Mouse (Mus musculus): Measurements from ENCODE around the gene Setdb1. TPM values are rescaled to one million over a fixed set of nuclear protein-coding genes. Genes with fewer than 3 reads are reported as not detected.
"Not testable (repeated sequence)": the region's sequence is repeated elsewhere in the genome, so short reads cannot be mapped to it uniquely, and the experiment has no call there.

The Setdb1 gene
- polyA plus RNA-seq (2015; fragmentation: Nextera tagmentation; extraction: Ambion mirVana), result 47.2 and 53.0 TPM in 2 replicates

DNA sequence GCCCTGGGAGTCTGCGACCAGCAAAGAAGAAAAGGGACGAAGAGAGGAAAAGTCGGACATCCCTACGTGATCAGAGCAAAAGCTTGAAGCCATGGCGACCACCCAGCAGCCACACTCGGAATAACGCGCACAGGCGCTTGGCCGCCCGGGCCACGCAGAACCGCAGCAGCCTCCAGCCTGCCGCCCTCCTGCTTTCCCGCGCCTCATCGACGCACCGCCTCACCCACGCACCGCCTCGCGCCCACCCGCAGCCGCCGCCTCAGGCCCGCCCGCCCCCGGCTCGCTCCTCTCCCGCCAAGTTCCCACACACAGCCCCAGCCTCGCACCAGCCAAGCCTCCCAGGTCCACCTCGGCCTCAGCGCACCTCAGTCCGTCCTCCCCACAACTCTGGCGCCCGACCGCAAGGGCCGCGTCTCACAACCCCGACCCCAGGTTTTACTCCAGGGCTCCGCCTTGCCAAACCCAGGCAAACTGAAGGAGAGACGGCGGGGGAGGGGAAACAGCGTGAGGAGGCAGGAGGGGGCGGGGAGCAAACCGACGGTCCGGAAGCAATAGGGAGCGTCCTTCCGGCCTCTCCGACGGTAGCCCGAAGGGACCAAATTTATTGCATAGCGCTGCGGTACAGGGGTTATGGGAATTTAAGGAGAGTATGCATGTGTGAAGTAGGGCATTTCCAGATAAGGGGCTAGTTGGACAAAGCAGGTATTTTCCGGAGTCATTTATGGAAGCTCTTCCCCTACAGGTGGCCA is at the start of gene Setdb1:
Gene Setdb1, minus strand, starts transcription at position 502 of the 749 bp plus-strand sequence.
- WGBS, result under 1% methylated on average over 29 of the region's 57 CpGs
- peak; percentile 95 for ATAC-seq (ENCODE audit: low FRiP score, low read depth)
- H3K27ac ChIP-seq, H3K4me1 ChIP-seq, H3K27me3 ChIP-seq, H3K9me3 ChIP-seq: not testable (repeated sequence)
- Histone ChIP-seq H3K36me3 (peaks cover 19% of the 10 kb centered on the region), H3K4me3 (peak within 1 kb of the TSS; percentile 54), H3K4me2 (replicated peaks) (peak within 1 kb of the TSS; percentile 58), H3K9ac (peak within 1 kb of the TSS; percentile 66)

DNA sequence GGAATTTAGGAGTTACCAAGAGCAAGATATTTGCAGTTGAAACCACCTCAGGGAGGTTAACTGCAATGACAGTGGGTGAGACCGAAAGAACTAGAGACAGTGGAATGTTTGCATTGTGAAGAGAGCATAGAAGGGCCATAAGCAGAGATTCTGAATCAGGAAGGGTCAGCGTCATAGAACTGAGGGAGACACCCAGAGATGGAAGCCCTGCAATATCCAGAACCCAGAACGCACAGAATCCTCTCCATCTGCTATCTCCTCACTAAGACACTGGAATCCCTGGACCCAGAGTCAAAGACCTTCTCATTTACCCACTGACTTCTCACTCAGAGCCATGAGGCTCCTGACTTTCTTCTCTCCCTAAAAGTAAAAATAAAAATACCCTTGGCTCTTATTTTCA is 45.7 kb upstream of the Setdb1 start, which contains the start of gene 4930558C23Rik:
Gene 4930558C23Rik, minus strand, starts transcription at position 101 of the 400 bp plus-strand sequence.
- Histone ChIP-seq H3K36me3 (no peaks in the 10 kb centered on the region), H3K4me3 (no peak within 1 kb of the TSS), H3K4me1 (no peaks in the 10 kb centered on the region), H3K4me2 (replicated peaks) (no peak within 1 kb of the TSS), H3K27me3 (no peaks in the 10 kb centered on the region), H3K9me3 (no peaks in the 10 kb centered on the region), H3K9ac (no peak within 1 kb of the TSS), H3K27ac (no peak within 1 kb of the TSS)
- WGBS, result 95% methylated on average over 3 of the region's 3 CpGs
- no peak for ATAC-seq (ENCODE audit: low FRiP score, low read depth)

DNA sequence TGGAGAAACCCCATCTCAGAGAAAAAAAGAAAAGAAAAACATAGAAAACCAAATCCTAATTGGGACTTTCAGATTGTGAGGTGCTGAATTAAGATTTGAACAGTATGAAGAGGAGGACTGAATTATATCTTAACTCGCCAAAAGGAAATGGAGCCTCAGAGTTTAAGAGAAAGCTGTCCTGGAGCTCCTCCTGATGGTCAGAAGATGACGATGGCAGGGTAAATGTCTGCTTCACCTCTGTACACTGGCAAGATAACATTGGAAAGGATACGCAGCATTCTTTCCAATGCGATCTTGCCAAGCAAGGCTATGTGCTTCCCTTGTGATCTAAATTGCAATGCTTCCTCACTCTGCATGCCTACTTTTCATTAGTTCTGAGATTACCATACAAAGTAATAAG is 37.4 kb upstream of the Setdb1 start:
- 89% methylated on average over 4 of the region's 4 CpGs for WGBS
- H3K27ac ChIP-seq, result no peak overlapping the region
- ATAC-seq (ENCODE audit: low FRiP score, low read depth), result no peak

DNA sequence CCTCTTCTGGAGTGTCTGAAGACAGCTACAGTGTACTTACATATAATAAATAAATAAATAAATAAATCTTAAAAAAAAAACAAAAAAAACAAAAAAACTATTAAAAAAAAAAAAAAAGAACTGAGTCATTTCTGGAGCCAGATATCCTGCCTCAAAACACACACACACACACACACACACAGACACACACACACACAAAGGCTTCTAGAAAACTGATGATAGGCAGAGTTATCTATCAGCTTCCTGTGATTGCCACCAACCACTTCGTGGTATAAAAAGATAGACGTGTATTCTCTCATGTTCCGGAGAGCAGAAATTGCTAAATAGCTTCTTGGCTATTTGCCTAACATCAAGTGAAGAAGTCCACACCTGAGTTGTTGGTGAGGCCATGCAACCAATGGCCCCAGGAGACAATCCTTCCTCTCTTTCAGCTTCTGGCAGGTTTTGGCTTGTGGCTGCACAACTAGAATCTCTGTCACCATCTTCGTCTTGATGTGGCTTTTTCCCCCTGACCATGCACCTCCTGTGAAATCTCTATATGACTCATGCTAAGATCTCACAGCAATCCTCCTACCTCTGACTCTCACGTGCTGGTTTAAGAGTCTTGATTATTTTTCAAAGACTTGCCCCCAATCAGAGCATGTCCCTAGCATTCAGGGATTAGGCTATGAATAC is 28.5 kb upstream of the Setdb1 start:
- no peak for ATAC-seq (ENCODE audit: low FRiP score, low read depth)
- no peaks in the 10 kb centered on the region for H3K36me3 ChIP-seq
- no peaks in the 10 kb centered on the region for H3K9me3 ChIP-seq
- H3K27me3 ChIP-seq, result no peaks in the 10 kb centered on the region
- H3K4me3 ChIP-seq, result no peak overlapping the region
- H3K4me2 ChIP-seq (replicated peaks), result no peak overlapping the region
- H3K9ac ChIP-seq, result no peak overlapping the region
- no peaks in the 10 kb centered on the region for H3K4me1 ChIP-seq
- no peak overlapping the region for H3K27ac ChIP-seq
- 85% methylated on average over 5 of the region's 5 CpGs for WGBS

More for the DNA sequence above, 37.4 kb upstream of the Setdb1 start:
- Histone ChIP-seq H3K4me3 (no peak overlapping the region), H3K4me1 (no peaks in the 10 kb centered on the region), H3K27me3 (no peaks in the 10 kb centered on the region), H3K36me3 (no peaks in the 10 kb centered on the region), H3K9me3 (peaks cover 5% of the 10 kb centered on the region), H3K4me2 (replicated peaks) (no peak overlapping the region), H3K9ac (no peak overlapping the region)

DNA sequence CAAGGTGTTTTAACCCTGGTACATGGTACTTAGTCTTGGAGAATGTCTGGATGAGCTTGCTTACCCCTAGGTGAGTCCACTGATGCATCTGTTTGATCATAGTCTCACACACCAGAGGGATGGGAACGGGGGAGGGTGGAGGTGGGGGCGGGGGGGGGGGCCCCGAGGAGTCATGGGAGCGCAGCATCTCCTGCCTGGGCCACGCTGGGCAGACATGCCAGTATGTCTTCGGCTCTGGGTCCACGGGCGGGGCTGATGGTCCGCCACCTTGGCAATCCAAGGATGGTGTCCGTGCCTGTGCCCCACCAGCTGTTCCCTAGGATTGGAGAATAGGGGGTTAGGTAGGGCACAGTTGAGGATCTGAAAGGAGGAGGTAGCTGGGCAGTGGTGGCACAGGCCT is 16.2 kb upstream of the Setdb1 start:
- Histone ChIP-seq H3K9ac (no peak overlapping the region), H3K4me1 (no peaks in the 10 kb centered on the region), H3K27me3 (no peaks in the 10 kb centered on the region), H3K36me3 (no peaks in the 10 kb centered on the region), H3K27ac (no peak overlapping the region), H3K9me3 (peaks cover 21% of the 10 kb centered on the region), H3K4me2 (replicated peaks) (no peak overlapping the region), H3K4me3 (no peak overlapping the region)
- WGBS, result 86% methylated on average over 8 of the region's 10 CpGs
- ATAC-seq (ENCODE audit: low FRiP score, low read depth), result no peak

DNA sequence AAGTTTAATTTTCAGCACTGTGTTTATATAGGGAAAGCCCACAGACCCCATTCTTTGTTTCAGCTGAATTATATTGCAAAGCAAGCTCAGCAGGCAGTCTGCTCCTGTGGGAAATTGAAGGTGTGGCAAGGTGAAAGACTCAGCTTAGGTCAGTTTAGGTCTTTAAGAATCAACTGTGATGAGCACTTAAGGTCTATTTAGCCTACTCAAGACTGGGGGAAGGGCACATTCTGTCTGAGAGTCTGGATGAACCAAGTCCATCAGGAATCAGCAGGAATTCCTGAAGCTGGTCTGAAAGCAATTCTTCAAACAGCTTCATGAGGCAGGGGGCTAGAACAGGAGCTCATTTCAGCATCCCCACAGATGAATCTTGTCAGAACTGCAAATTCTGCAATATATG is 13.1 kb upstream of the Setdb1 start:
- H3K27me3 ChIP-seq, result no peaks in the 10 kb centered on the region
- no peaks in the 10 kb centered on the region for H3K9me3 ChIP-seq
- H3K4me3 ChIP-seq, result no peak overlapping the region
- no peaks in the 10 kb centered on the region for H3K36me3 ChIP-seq
- H3K27ac ChIP-seq, result no peak overlapping the region
- no peak for ATAC-seq (ENCODE audit: low FRiP score, low read depth)
- no peak overlapping the region for H3K4me2 ChIP-seq (replicated peaks)
- no peaks in the 10 kb centered on the region for H3K4me1 ChIP-seq
- H3K9ac ChIP-seq, result no peak overlapping the region

DNA sequence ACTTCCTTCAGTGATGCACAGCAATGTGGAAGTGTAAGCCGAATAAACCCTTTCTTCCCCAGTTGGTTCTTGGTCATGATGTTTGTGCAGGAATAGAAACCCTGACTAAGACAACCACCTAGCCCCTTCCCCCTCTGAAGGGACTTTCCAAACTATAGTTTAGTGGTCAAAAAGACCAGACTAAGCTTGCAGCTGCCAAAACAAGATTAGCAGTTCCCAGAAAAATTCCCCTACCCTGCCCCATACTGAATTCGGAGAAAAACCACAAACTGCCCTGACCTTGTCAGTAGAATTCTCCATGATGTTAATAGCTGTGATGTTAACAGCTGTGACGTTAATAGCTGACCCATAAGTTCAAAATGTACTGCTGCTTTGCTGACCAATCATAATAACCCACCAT is 3.3 kb upstream of the Setdb1 start:
- H3K36me3 ChIP-seq; H3K27me3 ChIP-seq; H3K27ac ChIP-seq; H3K4me3 ChIP-seq; H3K9me3 ChIP-seq; ATAC-seq (ENCODE audit: low FRiP score, low read depth); H3K4me2 ChIP-seq (replicated peaks); H3K9ac ChIP-seq; H3K4me1 ChIP-seq: not testable (repeated sequence)
- WGBS, result 71% methylated on average over 3 of the region's 3 CpGs

DNA sequence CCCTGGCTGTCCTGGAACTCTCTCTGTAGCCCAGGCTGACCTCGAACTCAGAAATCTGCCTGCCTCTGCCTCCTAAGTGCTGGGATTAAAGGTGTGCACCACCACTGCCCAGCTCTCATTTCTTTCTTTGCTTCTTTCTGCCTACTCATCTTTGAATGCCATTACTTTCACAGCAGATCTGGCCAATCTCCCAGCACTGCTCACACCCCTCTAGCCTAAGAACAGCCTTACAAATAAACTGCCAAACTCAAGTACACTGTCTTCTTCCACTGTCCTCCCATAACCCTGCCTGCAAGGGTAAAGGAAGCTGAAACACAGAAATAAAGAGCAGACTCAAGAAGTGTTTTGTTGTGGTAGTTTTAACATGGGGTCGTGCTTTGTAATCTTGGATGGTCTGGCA is 744 bp upstream of the Setdb1 start:
- H3K36me3 ChIP-seq, result peaks cover 12% of the 10 kb centered on the region
- no peak overlapping the region for H3K4me3 ChIP-seq
- peaks cover 6% of the 10 kb centered on the region for H3K4me1 ChIP-seq
- no peaks in the 10 kb centered on the region for H3K9me3 ChIP-seq
- no peak overlapping the region for H3K27ac ChIP-seq
- H3K4me2 ChIP-seq (replicated peaks), result no peak overlapping the region
- no peak overlapping the region for H3K9ac ChIP-seq
- no peaks in the 10 kb centered on the region for H3K27me3 ChIP-seq
- 91% methylated on average over 2 of the region's 2 CpGs for WGBS
- ATAC-seq (ENCODE audit: low FRiP score, low read depth), result no peak

DNA sequence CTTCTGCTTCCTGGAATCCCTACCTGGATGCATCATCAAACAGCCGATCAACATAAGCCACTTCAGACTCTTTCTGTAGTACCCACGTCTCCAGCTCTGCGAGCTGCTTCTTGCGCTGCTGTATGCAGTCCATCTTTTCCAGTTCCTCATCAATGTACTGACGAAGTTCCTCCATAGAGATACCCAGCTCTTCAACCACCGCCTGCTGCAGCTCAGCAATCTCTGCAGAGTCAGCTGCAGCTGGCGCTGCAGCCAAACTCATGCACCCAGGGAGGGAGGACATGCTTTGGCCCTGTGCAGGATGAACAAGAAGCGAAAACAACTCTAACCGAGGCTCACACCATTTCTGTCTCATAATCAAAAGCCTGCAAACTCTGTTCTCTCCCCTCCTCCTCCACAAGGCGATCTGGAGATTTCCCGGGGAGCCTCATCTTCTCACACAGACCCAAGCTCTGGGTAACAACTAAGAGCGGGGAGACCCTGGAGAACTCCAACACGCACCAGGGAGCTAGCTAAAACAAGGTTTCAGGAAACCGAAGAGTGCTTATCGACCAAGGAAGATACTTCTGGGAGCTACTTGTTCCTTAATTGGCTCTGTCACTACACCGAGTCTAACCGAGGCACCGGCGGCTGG is 974 bp downstream of the Setdb1 start:
- Histone ChIP-seq H3K36me3 (peaks cover 26% of the 10 kb centered on the region), H3K4me3 (peak overlapping the region; percentile 54), H3K9ac (peak overlapping the region; percentile 58; the same call in 1 of the 2 replicates), H3K4me2 (replicated peaks) (peak overlapping the region; percentile 58)
- H3K27me3 ChIP-seq; H3K4me1 ChIP-seq; H3K27ac ChIP-seq; H3K9me3 ChIP-seq; ATAC-seq (ENCODE audit: low FRiP score, low read depth): not testable (repeated sequence)
- 28% methylated on average over 10 of the region's 19 CpGs for WGBS

DNA sequence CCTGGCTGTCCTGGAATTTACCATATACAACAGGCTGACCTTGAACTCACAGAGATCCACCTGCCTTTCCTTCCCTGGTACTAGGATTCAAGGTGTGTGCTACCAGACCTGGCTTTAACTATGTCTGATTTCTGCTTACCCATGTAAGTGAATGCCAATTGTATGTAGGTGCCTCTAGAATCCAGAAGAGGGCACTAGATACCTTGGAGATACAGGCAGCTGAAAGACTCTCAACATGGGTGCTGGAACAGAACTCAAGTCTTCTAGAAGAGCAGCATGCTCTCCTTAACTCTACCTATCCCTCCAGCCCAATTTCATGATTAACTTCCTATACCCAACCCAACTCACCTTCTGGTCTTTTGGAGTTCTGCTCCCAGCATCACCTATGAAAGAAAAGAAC is 7.5 kb downstream of the Setdb1 start:
- Histone ChIP-seq H3K4me2 (replicated peaks) (no peak overlapping the region), H3K9ac (no peak overlapping the region), H3K4me3 (no peak overlapping the region), H3K27me3 (no peaks in the 10 kb centered on the region), H3K36me3 (peaks cover 88% of the 10 kb centered on the region), H3K27ac (no peak overlapping the region), H3K4me1 (no peaks in the 10 kb centered on the region), H3K9me3 (peaks cover 5% of the 10 kb centered on the region)
- no peak for ATAC-seq (ENCODE audit: low FRiP score, low read depth)

DNA sequence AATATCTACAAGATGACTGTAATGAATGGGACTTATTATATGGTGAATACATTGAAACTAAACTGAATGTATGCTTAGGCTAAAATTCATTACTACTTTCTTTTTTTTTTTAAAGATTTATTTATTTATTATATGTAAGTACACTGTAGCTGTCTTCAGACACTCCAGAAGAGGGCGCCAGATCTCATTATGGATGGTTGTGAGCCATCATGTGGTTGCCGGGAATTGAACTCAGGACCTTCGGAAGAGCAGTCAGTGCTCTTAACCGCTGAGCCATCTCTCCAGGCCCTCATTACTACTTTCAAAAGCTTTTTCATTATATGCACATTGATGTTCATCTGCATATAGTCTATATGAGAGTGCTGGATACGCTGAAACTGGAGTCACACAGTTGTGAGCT is 8.7 kb downstream of the Setdb1 start:
- H3K4me1 ChIP-seq; H3K4me2 ChIP-seq (replicated peaks); H3K27me3 ChIP-seq; H3K9ac ChIP-seq; H3K9me3 ChIP-seq; ATAC-seq (ENCODE audit: low FRiP score, low read depth); H3K27ac ChIP-seq; H3K4me3 ChIP-seq: not testable (repeated sequence)
- H3K36me3 ChIP-seq, result peaks cover 89% of the 10 kb centered on the region
- 96% methylated on average over 5 of the region's 5 CpGs for WGBS

DNA sequence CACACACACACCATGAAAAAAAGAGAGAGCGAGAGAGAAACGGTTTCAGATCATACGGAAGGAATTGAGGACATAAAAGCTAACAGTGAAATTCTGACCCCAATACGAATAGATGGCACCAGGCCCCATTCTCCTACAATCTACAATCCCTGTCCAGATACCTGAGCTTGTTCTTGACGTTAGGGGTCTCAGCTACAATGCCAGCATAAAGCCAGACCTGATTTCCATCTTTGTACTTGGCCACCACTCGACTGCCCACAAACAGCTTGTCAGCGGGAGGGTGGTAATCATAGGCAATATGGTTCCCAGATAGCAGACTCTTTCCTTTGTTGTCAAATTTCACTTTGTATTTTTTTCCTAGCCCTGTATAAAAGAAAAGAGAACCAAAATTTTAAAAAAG is 10.5 kb downstream of the Setdb1 start:
- no peak for ATAC-seq (ENCODE audit: low FRiP score, low read depth)
- Histone ChIP-seq H3K9me3 (peaks cover 5% of the 10 kb centered on the region), H3K4me3 (no peak overlapping the region), H3K4me2 (replicated peaks) (no peak overlapping the region), H3K36me3 (peaks cover 90% of the 10 kb centered on the region), H3K27me3 (no peaks in the 10 kb centered on the region), H3K27ac (no peak overlapping the region), H3K4me1 (no peaks in the 10 kb centered on the region), H3K9ac (no peak overlapping the region)
- 91% methylated on average over 7 of the region's 7 CpGs for WGBS

Data from limb, embryonic 13.5 days (tissue).